Mouse (Mus musculus) adrenal gland, adult 18-20 months (tissue): ENCODE results near the gene Lfng. TPM values are rescaled to one million over a fixed set of nuclear protein-coding genes. Genes with fewer than 3 reads are reported as not detected.

Source experiments
- DNase-seq, 2 experiments: peaks; one replicate each; pipeline ENCODE4 v3.0.0; 2021 to 2022; ENCODE audit warnings: low spot score in 2 of 2
- total RNA-seq, 2 experiments: library from RNA; stranded (reverse); gene quantifications; 1 replicate in 1 of 2; 2 replicates in 1 of 2; pipeline ENCODE4 v1.2.3; 2021

The Lfng gene
- total RNA-seq, 2 experiments from 2014 or later, result 9.8 to 12.3 TPM

GRCm38 (mm10) chr5:140637989-140638388 lies 30.9 kb downstream of the Lfng start:
- DNase-seq, result no peak

- no peak for DNase-seq
Measured at GRCm38 (mm10) chr5:140638484-140638883, 31.4 kb downstream of the Lfng start.

GRCm38 (mm10) chr5:140639312-140639711 lies 32.2 kb downstream of the Lfng start:
- no peak for DNase-seq

GRCm38 (mm10) chr5:140639871-140640270 lies 32.8 kb downstream of the Lfng start:
- DNase-seq, result no peak

GRCm38 (mm10) chr5:140640812-140641211 lies 33.7 kb downstream of the Lfng start:
- no peak for DNase-seq

GRCm38 (mm10) chr5:140641254-140641928 lies 34.3 kb downstream of the Lfng start:
- DNase-seq, result no peak

- no peak for DNase-seq
Measured at GRCm38 (mm10) chr5:140642076-140642475, 35.0 kb downstream of the Lfng start.

- no peak for DNase-seq
Measured at GRCm38 (mm10) chr5:140644263-140644662, 37.1 kb downstream of the Lfng start.

GRCm38 (mm10) chr5:140644702-140645201 lies 37.6 kb downstream of the Lfng start:
- no peak for DNase-seq

GRCm38 (mm10) chr5:140645454-140645853 lies 38.3 kb downstream of the Lfng start:
- no peak for DNase-seq

- DNase-seq, result no peak
Measured at GRCm38 (mm10) chr5:140646171-140646570, 39.1 kb downstream of the Lfng start.

- no peak for DNase-seq
Measured at GRCm38 (mm10) chr5:140647031-140647760, 40.1 kb downstream of the Lfng start.

GRCm38 (mm10) chr5:140647821-140648518 lies 40.9 kb downstream of the Lfng start:
- peak; percentile 57 to 60 for DNase-seq

GRCm38 (mm10) chr5:140648519-140649100 lies 41.5 kb downstream of the Lfng start, which contains the start of gene Ttyh3:
TSS of gene Ttyh3 (minus strand) at chr5:140649031.
- DNase-seq, result no peak

GRCm38 (mm10) chr5:140649101-140649667 lies 42.1 kb downstream of the Lfng start:
- peak; percentile 93 to 94 for DNase-seq

- no peak for DNase-seq
Measured at GRCm38 (mm10) chr5:140649881-140650414, 42.8 kb downstream of the Lfng start.

GRCm38 (mm10) chr5:140651231-140651630 lies 44.1 kb downstream of the Lfng start:
- DNase-seq, result no peak

- DNase-seq, result no peak
Measured at GRCm38 (mm10) chr5:140652587-140652986, 45.5 kb downstream of the Lfng start.

GRCm38 (mm10) chr5:140654096-140654845 lies 47.2 kb downstream of the Lfng start:
- DNase-seq, result peak in 1 of 2 experiments; percentile 72
